Mouse (Mus musculus): ENCODE data around the gene Hexa. TPM values are rescaled to one million over a fixed set of nuclear protein-coding genes. Genes with fewer than 3 reads are reported as not detected.

The Hexa gene
- total RNA-seq (2023; ENCODE audit: inconsistent age) = 55.9 to 63.6 TPM (median 59.0 TPM) in 4 replicates

DNA sequence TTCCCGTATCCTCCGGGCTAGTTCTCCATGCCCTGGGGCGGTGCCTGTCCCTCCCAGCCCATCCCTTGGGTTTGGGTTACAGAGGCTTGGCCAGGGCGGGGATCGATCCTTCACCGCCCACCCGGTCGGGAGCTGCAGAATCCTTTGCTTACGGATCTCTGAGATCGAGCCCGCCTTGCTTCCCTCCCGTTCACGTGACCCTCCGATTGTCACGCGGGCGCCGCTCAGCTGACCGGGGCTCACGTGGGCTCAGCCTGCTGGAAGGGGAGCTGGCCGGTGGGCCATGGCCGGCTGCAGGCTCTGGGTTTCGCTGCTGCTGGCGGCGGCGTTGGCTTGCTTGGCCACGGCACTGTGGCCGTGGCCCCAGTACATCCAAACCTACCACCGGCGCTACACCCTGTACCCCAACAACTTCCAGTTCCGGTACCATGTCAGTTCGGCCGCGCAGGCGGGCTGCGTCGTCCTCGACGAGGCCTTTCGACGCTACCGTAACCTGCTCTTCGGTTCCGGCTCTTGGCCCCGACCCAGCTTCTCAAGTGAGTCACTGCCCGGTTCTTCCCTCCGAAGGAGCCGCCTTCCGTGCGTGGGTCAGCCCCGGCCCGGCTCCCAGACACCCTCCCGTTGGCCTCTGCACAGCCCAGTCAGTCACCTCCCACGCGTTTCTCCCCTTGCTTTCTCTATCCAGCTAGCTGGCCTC is at the start of gene Hexa, which contains the start of gene Tmem202:
Hexa (plus strand) TSS at position 100 of the 697 bp plus-strand sequence.
Tmem202 (minus strand) TSS at position 407 of the 697 bp plus-strand sequence.

DNA sequence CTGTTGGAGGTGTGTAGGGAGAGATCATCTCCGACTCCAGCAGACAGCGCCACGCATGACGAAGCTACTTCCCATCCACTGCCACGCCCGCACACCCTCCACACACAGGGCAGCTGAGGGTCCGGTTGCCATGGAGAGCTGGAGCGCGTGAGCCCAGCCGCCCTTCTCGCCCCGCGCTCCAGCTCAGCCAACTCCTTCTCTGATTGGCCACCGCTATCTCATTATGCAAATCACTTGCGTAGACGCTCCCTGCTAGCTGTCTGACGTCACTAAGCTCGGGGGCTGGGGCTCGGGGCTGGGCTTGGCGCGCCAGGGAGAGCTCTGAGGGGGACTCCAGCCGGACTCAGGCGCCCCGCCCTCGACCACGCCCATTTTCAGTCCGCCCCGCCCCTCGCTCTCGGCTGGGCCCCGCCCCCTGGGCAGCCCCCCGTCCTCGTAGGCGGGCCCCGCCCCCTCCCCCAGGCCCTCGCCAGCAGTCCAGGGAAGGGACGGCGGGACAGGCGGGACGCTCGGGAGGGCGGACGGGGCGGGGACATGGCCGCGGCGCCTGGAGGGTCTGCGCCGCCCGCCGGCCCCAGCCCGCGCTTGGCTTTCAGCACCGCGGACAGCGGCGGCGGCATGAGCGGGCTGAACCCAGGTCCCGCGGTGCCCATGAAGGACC is 38.6 kb downstream of the Hexa start, which contains the start of gene Celf6:
Celf6 (plus strand) TSS at position 74 of the 661 bp plus-strand sequence.

Other genes with a start within 250 kb of the Hexa start
- gene Adpgk, start 248.0 kb upstream of the Hexa start, total RNA-seq (2023; ENCODE audit: inconsistent age) = 54.6 to 64.5 TPM (median 59.7 TPM) in 4 replicates
- 5.6 to 7.3 TPM (median 6.2 TPM) in 4 replicates for gene Bbs4, start 186.0 kb upstream of the Hexa start, total RNA-seq (2023; ENCODE audit: inconsistent age)
- gene Arih1, start 52.9 kb upstream of the Hexa start, total RNA-seq (2023; ENCODE audit: inconsistent age) = 139 to 145 TPM (median 142 TPM) in 4 replicates
- gene Tmem202, start 307 bp downstream of the Hexa start, total RNA-seq (2023; ENCODE audit: inconsistent age) = 0.67 to 0.93 TPM in 2 of 4 replicates, not detected in the others
- not detected in 4 replicates for gene Celf6, start 38.4 kb downstream of the Hexa start, total RNA-seq (2023; ENCODE audit: inconsistent age)
- 58.6 to 72.8 TPM (median 62.2 TPM) in 4 replicates for gene Parp6, start 77.7 kb downstream of the Hexa start, total RNA-seq (2023; ENCODE audit: inconsistent age)
- gene Pkm, start 116.8 kb downstream of the Hexa start, total RNA-seq (2023; ENCODE audit: inconsistent age) = 255 to 286 TPM (median 269 TPM) in 4 replicates
- gene Gramd2, start 140.6 kb downstream of the Hexa start, total RNA-seq (2023; ENCODE audit: inconsistent age) = not detected in 4 replicates
- gene Senp8, start 211.2 kb downstream of the Hexa start, total RNA-seq (2023; ENCODE audit: inconsistent age) = 1.1 to 3.6 TPM (median 2.8 TPM) in 4 replicates
- gene Myo9a, start 211.4 kb downstream of the Hexa start, total RNA-seq (2023; ENCODE audit: inconsistent age) = 14.0 to 18.0 TPM (median 15.8 TPM) in 4 replicates